Mouse (Mus musculus): ENCODE results near the gene Snx30.

The Snx30 gene

GRCm38 (mm10) chr4:59908785-59909184 lies 103.1 kb downstream of the Snx30 start:
- no peak for DNase-seq

GRCm38 (mm10) chr4:59914608-59915403 lies 109.2 kb downstream of the Snx30 start, which contains the start of gene Slc46a2:
Slc46a2 (minus strand) TSS chr4:59915056.
- no peak for DNase-seq

GRCm38 (mm10) chr4:59917966-59918365 lies 112.3 kb downstream of the Snx30 start:
- no peak for DNase-seq

GRCm38 (mm10) chr4:59925082-59925481 lies 119.4 kb downstream of the Snx30 start:
- peak in 1 of 2 experiments; percentile 6 for DNase-seq

GRCm38 (mm10) chr4:59927666-59928065 lies 122.0 kb downstream of the Snx30 start:
- DNase-seq: no peak

- peak; percentile 72 to 78 for DNase-seq
Measured at GRCm38 (mm10) chr4:59928347-59928746, 122.7 kb downstream of the Snx30 start.

GRCm38 (mm10) chr4:59932505-59933281 lies 127.1 kb downstream of the Snx30 start:
- DNase-seq: no peak

- DNase-seq: no peak
Measured at GRCm38 (mm10) chr4:59937543-59937942, 131.9 kb downstream of the Snx30 start.

Measured in lung, adult 18-20 months (tissue).